Mouse (Mus musculus) liver, postnatal 0 days (tissue): ENCODE data around the gene Gm20388. TPM values are rescaled to one million over a fixed set of nuclear protein-coding genes. Genes with fewer than 3 reads are reported as not detected.

Experiments
- ATAC-seq: fragments of 200-750 bp; cut with Nextera tagmentation; 2 replicates; pipeline ENCODE4 v1.8.0; 2017; ENCODE audit warnings: mild to moderate bottlenecking, moderate library complexity
- DNase-seq: peaks from one replicate; pipeline ENCODE4 v3.0.0-alpha.2; 2016
- H3K27ac ChIP-seq: fragments of 300-500 bp; sonication (generic); 2 replicates; pipeline ENCODE4 v1.5.1; 2014; ENCODE audit warnings: antibody characterized with exemption, moderate library complexity, mild to moderate bottlenecking, low read depth
- H3K27me3 ChIP-seq: fragments of 300-500 bp; sonication (generic); 2 replicates; pipeline ENCODE4 v1.6.1; 2014; ENCODE audit warnings: low read length, control low read depth, mixed read lengths; ENCODE audit not compliant: insufficient read depth
- H3K36me3 ChIP-seq: fragments of 300-500 bp; sonication (generic); replicated peaks from 2 replicates; pipeline ENCODE4 v1.6.1; 2014; ENCODE audit warnings: mild to moderate bottlenecking, control low read depth, low read length, moderate library complexity, mixed read lengths; ENCODE audit not compliant: insufficient read depth
- H3K4me1 ChIP-seq: fragments of 300-500 bp; sonication (generic); 2 replicates; pipeline ENCODE4 v1.6.1; 2014; ENCODE audit warnings: antibody characterized with exemption, mild to moderate bottlenecking, control low read depth; ENCODE audit not compliant: insufficient read depth
- H3K4me2 ChIP-seq: fragments of 300-500 bp; sonication (generic); 2 replicates; pipeline ENCODE4 v1.6.1; 2014; ENCODE audit warnings: low read depth, mild to moderate bottlenecking, low read length, moderate library complexity, mixed read lengths
- H3K4me3 ChIP-seq: fragments of 300-500 bp; sonication (generic); 2 replicates; pipeline ENCODE4 v1.5.1; 2014; ENCODE audit warnings: low read depth, low read length
- H3K9ac ChIP-seq: fragments of 300-500 bp; sonication (generic); replicated peaks from 2 replicates; pipeline ENCODE4 v1.6.1; 2014; ENCODE audit warnings: mild to moderate bottlenecking, moderate library complexity
- H3K9me3 ChIP-seq: fragments of 300-500 bp; sonication (generic); 2 replicates; pipeline ENCODE4 v1.6.1; 2016; ENCODE audit warnings: mild to moderate bottlenecking, control low read depth, low read length, mixed read lengths
- CTCF ChIP-seq: sonication (generic); IDR thresholded peaks from 2 replicates; pipeline ENCODE4 v1.5.1; 2016; ENCODE audit warnings: antibody characterized with exemption, low read depth
- EP300 ChIP-seq: IDR thresholded peaks from 2 replicates; pipeline ENCODE4 v1.6.1; 2016; ENCODE audit warnings: antibody characterized with exemption, low read depth, mild to moderate bottlenecking
- WGBS: fragments of 180-500 bp; shearing (Covaris S2); extraction: QIAGEN DNeasy Blood & Tissue Kit; methylation state at CpG from one replicate; pipeline ENCODE4 v1.1.7; 2014; ENCODE audit not compliant: insufficient replicate concordance; 5-methylcytosine and 5-hydroxymethylcytosine counted together
- polyA plus RNA-seq: library from polyadenylated mRNA; unstranded; fragments of >200 nt; fragmentation: Nextera tagmentation; extraction: Ambion mirVana; gene quantifications from 2 replicates; pipeline ENCODE4 v1.2.1, GENCODE M21; 2015

The Gm20388 gene
- polyA plus RNA-seq, 1 experiment from 2014 or later: not detected

DNA sequence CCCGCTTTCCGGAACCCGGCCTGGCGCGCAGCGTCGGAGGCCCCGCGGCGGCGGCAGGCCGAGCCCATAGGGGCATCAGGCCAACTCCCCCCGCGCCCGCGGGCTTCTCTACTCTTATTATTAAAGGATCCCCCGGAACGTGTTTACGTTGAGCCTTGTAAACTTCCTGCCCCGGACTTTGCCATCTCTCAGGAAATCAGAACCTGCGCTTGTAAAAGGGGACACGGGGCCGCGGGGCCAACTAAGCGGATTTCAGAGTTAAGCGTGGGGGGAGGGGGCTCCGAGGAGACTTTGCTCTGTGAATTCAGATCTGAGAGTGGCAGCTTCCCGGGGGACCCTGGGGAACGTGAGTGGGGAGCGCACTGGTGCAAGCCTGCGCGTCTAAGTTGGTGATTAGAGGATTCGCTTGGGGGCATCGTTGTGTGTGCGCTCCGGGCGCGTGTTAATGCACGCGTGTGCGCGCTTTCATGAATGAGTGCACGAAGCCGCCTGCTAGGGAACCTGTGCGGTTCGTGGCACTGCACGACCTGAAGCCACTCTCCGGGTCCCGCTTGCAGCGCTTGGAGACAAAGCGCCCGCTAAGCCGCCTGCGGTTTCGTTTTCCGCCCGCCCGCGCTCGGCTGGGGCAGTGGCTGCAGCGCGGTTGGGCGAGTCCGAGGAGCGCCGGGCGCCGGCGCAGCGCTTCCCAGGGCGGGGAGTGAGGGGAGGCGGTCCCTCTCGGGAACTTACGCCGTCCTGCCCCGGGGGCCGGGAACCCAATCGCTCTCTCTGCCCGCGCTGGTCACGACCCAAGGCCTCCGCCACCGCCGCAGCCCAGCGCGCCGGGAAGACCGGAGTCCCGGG is 1172.7 kb downstream of the Gm20388 start:
- Histone ChIP-seq H3K9me3 (no peaks in the 10 kb centered on the region), H3K36me3 (no peaks in the 10 kb centered on the region), H3K9ac (no peak overlapping the region), H3K4me1 (no peaks in the 10 kb centered on the region), H3K4me3 (peak overlapping the region; percentile 49), H3K4me2 (peak overlapping the region; percentile 78), H3K27ac (peak overlapping the region; percentile 66), H3K27me3 (peaks cover 98% of the 10 kb centered on the region)
- no peak for TF ChIP-seq CTCF
- TF ChIP-seq EP300: no peak
- ATAC-seq (peak; percentile 57; the same call in 1 of the 2 replicates), DNase-seq (peak; percentile 58)
- WGBS: 1% methylated on average over 77 of the region's 89 CpGs

DNA sequence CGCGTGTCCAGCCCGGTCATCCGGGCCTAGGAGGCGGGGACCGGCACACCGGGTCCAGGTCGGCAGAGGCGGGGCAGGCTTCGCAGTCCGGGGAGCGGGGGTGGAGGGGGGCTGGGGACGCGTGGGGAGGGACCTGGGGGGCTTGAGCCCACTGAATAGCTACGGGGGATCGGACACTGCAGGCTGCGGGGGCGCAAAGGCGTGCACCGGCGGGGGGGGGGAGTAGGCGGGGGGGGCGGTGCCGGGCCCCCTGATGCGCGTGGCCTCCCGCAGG is 1173.2 kb downstream of the Gm20388 start:
- Histone ChIP-seq H3K27me3 (peaks cover 99% of the 10 kb centered on the region), H3K36me3 (no peaks in the 10 kb centered on the region), H3K4me3 (peak overlapping the region; percentile 49), H3K27ac (peak overlapping the region; percentile 34; the same call in 1 of the 2 replicates), H3K4me2 (peak overlapping the region; percentile 78), H3K9ac (no peak overlapping the region), H3K4me1 (no peaks in the 10 kb centered on the region), H3K9me3 (no peaks in the 10 kb centered on the region)
- TF ChIP-seq EP300 (no peak), CTCF (no peak)
- DNase-seq: no peak
- peak; percentile 8; the same call in 1 of the 2 replicates for ATAC-seq
- 0% methylated on average over 10 of the region's 27 CpGs for WGBS

- Histone ChIP-seq H3K4me3 (peak within 1 kb of the TSS; percentile 49), H3K27ac (peak within 1 kb of the TSS; percentile 66), H3K4me2 (peak within 1 kb of the TSS; percentile 78), H3K36me3 (no peaks in the 10 kb centered on the region), H3K9me3 (no peaks in the 10 kb centered on the region), H3K27me3 (peaks cover 99% of the 10 kb centered on the region), H3K9ac (peak within 1 kb of the TSS; percentile 4), H3K4me1 (no peaks in the 10 kb centered on the region)
- ATAC-seq (no peak), DNase-seq (no peak)
- no peak for TF ChIP-seq EP300
- no peak for TF ChIP-seq CTCF
- WGBS: under 1% methylated on average over 63 of the region's 83 CpGs
Observed at GRCm38 (mm10) chr8:121084210-121084951, 1173.7 kb downstream of the Gm20388 start, which contains the start of gene Foxf1. Gene Foxf1 (plus strand): TSS chr8:121084386.

DNA sequence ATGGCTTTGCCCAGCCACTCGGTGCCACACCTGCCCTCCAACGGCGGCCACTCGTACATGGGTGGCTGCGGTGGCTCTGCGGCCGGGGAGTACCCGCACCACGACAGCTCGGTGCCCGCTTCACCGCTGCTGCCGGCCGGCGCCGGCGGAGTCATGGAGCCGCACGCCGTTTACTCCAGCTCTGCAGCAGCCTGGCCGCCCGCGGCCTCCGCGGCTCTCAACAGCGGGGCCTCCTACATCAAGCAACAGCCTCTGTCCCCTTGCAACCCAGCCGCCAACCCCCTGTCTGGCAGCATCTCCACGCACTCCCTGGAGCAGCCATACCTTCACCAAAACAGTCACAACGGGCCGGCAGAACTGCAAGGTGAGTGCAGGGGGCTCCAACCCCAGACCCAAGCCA is 1174.4 kb downstream of the Gm20388 start:
- H3K4me3 ChIP-seq: peak overlapping the region; percentile 49
- no peak overlapping the region for H3K27ac ChIP-seq
- H3K4me1 ChIP-seq: no peaks in the 10 kb centered on the region
- TF ChIP-seq EP300 (no peak), CTCF (no peak)
- no peaks in the 10 kb centered on the region for H3K9me3 ChIP-seq
- H3K4me2 ChIP-seq: peak overlapping the region; percentile 18; the same call in 1 of the 2 replicates
- WGBS: 7% methylated on average over 30 of the region's 30 CpGs
- H3K36me3 ChIP-seq: no peaks in the 10 kb centered on the region
- DNase-seq (no peak), ATAC-seq (no peak)
- peak overlapping the region; percentile 4 for H3K9ac ChIP-seq
- H3K27me3 ChIP-seq: peaks cover 99% of the 10 kb centered on the region

GRCm38 (mm10) chr8:121085561-121085960 is 1174.9 kb downstream of the Gm20388 start:
- no peak overlapping the region for H3K27ac ChIP-seq
- peaks cover 99% of the 10 kb centered on the region for H3K27me3 ChIP-seq
- H3K4me1 ChIP-seq: no peaks in the 10 kb centered on the region
- no peak overlapping the region for H3K9ac ChIP-seq
- no peaks in the 10 kb centered on the region for H3K9me3 ChIP-seq
- WGBS: 73% methylated on average over 3 of the region's 3 CpGs
- no peaks in the 10 kb centered on the region for H3K36me3 ChIP-seq
- ATAC-seq (no peak), DNase-seq (no peak)
- peak overlapping the region; percentile 49 for H3K4me3 ChIP-seq
- peak overlapping the region; percentile 18; the same call in 1 of the 2 replicates for H3K4me2 ChIP-seq
- TF ChIP-seq CTCF (no peak), EP300 (no peak)
